Mouse (Mus musculus) limb, embryonic 11.5 days (tissue): ENCODE measurements at regions not wholly inside any gene's neighbourhood (a gene's known extent, or its start where the extent isn't known, plus 50 kb on each side); places are given as distances from the start of the nearest gene placed in this dataset.
A peak's percentile ranks its signal among the peaks of the same experiment; 100 is the strongest.

Experiments
- ATAC-seq: fragments of 200-750 bp; cut with Nextera tagmentation; 2 replicates; pipeline ENCODE4 v1.8.0; 2017; ENCODE audit warnings: low read depth; ENCODE audit not compliant: insufficient number of reproducible peaks, low FRiP score, low TSS enrichment
- DNase-seq: peaks from one replicate; pipeline ENCODE4 v3.0.0-alpha.2; 2015; ENCODE audit warnings: low spot score
- H3K27ac ChIP-seq: fragments of 300-500 bp; sonication (generic); replicated peaks from 2 replicates; pipeline ENCODE4 v1.5.1; 2014; ENCODE audit warnings: low read depth, mild to moderate bottlenecking, low read length
- H3K27me3 ChIP-seq: fragments of 300-500 bp; sonication (generic); 2 replicates; pipeline ENCODE4 v1.6.1; 2014; ENCODE audit warnings: mild to moderate bottlenecking, low read length, mixed read lengths; ENCODE audit not compliant: control insufficient read depth, insufficient read depth
- H3K36me3 ChIP-seq: fragments of 300-500 bp; sonication (generic); 2 replicates; pipeline ENCODE4 v1.6.1; 2014; ENCODE audit warnings: mild to moderate bottlenecking, low read length, moderate library complexity, mixed read lengths; ENCODE audit not compliant: control insufficient read depth, insufficient read depth
- H3K4me1 ChIP-seq: fragments of 300-500 bp; sonication (generic); 2 replicates; pipeline ENCODE4 v1.6.1; 2014; ENCODE audit warnings: low read length, mixed read lengths; ENCODE audit not compliant: control insufficient read depth, insufficient read depth
- H3K4me2 ChIP-seq: fragments of 300-500 bp; sonication (generic); 2 replicates; pipeline ENCODE4 v1.6.1; 2014; ENCODE audit warnings: low read depth, mild to moderate bottlenecking, moderate library complexity; ENCODE audit not compliant: severe bottlenecking
- H3K4me3 ChIP-seq: fragments of 300-500 bp; sonication (generic); 2 replicates; pipeline ENCODE4 v1.5.1; 2014; ENCODE audit warnings: low read depth, low read length
- H3K9ac ChIP-seq: fragments of 300-500 bp; sonication (generic); 2 replicates; pipeline ENCODE4 v1.6.1; 2014; ENCODE audit warnings: mild to moderate bottlenecking, low read length
- H3K9me3 ChIP-seq: fragments of 300-500 bp; sonication (generic); 2 replicates; pipeline ENCODE4 v1.6.1; 2016; ENCODE audit warnings: low read length; ENCODE audit not compliant: control insufficient read depth
- WGBS: fragments of 180-500 bp; shearing (Covaris S2); extraction: QIAGEN DNeasy Blood & Tissue Kit; methylation state at CpG from one replicate; pipeline ENCODE4 v1.1.7; 2014; 5-methylcytosine and 5-hydroxymethylcytosine counted together

DNA sequence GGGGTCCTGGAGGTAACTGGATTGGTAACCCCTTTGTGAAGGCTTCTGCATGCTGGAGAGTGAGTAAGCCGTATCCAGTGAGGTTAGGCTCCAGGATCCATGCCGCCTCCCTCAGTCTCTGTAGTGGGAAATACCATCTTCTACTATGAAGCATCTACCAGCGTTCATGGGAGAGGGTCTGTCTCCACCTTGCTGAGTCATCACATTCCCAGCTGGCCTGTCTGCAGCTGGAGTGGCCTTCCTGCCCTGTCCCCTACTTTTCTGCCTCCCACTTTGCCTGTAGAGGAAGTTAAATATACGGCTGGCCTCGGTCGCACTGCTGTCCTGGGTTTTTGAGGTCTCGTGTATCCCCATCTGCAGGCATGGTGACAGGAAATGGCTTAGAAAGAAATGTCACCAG is 78.0 kb upstream of the Sec14l1 start:
- no peaks in the 10 kb centered on the region for H3K36me3 ChIP-seq
- peaks cover 8% of the 10 kb centered on the region; the same call in 1 of the 2 replicates for H3K4me1 ChIP-seq
- H3K9me3 ChIP-seq = no peaks in the 10 kb centered on the region
- H3K27me3 ChIP-seq = no peaks in the 10 kb centered on the region
- no peak overlapping the region for H3K9ac ChIP-seq
- ATAC-seq = no peak
- H3K27ac ChIP-seq = no peak overlapping the region
- no peak overlapping the region for H3K4me3 ChIP-seq
- no peak for DNase-seq
- 54% methylated on average over 7 of the region's 7 CpGs for WGBS
- no peak overlapping the region for H3K4me2 ChIP-seq

- Histone ChIP-seq H3K9ac (no peak overlapping the region), H3K4me2 (no peak overlapping the region), H3K4me1 (peaks cover 11% of the 10 kb centered on the region; the same call in 1 of the 2 replicates), H3K36me3 (no peaks in the 10 kb centered on the region), H3K9me3 (no peaks in the 10 kb centered on the region), H3K27me3 (no peaks in the 10 kb centered on the region), H3K4me3 (no peak overlapping the region), H3K27ac (no peak overlapping the region)
- no peak for ATAC-seq
- peak; percentile 57 for DNase-seq
- WGBS = 34% methylated on average over 20 of the region's 20 CpGs
These were observed 76.5 kb upstream of the Sec14l1 start for GRCm38 (mm10) chr11:117038282-117039106.

- no peak overlapping the region for H3K4me3 ChIP-seq
- ATAC-seq (no peak), DNase-seq (no peak)
- H3K4me2 ChIP-seq = no peak overlapping the region
- H3K4me1 ChIP-seq = peaks cover 13% of the 10 kb centered on the region; the same call in 1 of the 2 replicates
- no peak overlapping the region for H3K27ac ChIP-seq
- H3K27me3 ChIP-seq = no peaks in the 10 kb centered on the region
- H3K9me3 ChIP-seq = no peaks in the 10 kb centered on the region
- H3K9ac ChIP-seq = no peak overlapping the region
- H3K36me3 ChIP-seq = no peaks in the 10 kb centered on the region
- 8% methylated on average over 4 of the region's 4 CpGs for WGBS
These were observed 74.1 kb upstream of the Sec14l1 start for GRCm38 (mm10) chr11:117040829-117041228.

- WGBS = 89% methylated on average over 5 of the region's 5 CpGs
- Histone ChIP-seq H3K36me3 (no peaks in the 10 kb centered on the region), H3K4me2 (no peak overlapping the region), H3K4me1 (0 out of 2 replicates have a peak, but pooled peaks cover 5% of the 10 kb centered on the region), H3K27ac (no peak overlapping the region), H3K9me3 (no peaks in the 10 kb centered on the region), H3K9ac (no peak overlapping the region), H3K4me3 (no peak overlapping the region), H3K27me3 (no peaks in the 10 kb centered on the region)
- ATAC-seq (no peak), DNase-seq (no peak)
These were observed 72.6 kb upstream of the Sec14l1 start for GRCm38 (mm10) chr11:117042336-117042735.

DNA sequence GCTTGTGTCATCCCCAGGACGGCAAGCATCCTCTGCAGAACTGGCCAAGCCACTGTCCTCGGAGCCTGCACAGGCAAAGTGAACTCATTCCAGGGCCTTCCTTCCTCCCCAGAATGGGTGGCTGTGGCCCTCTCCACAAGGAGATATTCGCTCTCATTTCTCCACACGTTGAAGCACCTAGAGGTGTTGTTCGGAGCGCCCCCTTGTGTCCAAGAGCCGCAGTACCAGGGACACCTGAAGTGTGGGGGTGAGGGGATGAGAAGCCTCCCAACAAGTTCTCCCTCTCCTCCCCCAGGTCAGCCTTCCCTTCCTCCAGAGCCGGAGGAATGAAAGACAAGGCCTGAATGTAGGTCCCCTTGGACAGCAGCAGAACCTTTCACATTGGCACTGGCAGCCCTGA is 71.4 kb upstream of the Sec14l1 start:
- H3K9me3 ChIP-seq = no peaks in the 10 kb centered on the region
- H3K27me3 ChIP-seq = no peaks in the 10 kb centered on the region
- H3K4me3 ChIP-seq = no peak overlapping the region
- H3K36me3 ChIP-seq = no peaks in the 10 kb centered on the region
- no peak overlapping the region for H3K4me2 ChIP-seq
- 0 out of 2 replicates have a peak, but pooled peaks cover 5% of the 10 kb centered on the region for H3K4me1 ChIP-seq
- no peak overlapping the region for H3K27ac ChIP-seq
- H3K9ac ChIP-seq = no peak overlapping the region
- WGBS = 6% methylated on average over 8 of the region's 8 CpGs
- no peak for ATAC-seq
- DNase-seq = peak; percentile 84

GRCm38 (mm10) chr11:117044731-117045130 is 70.2 kb upstream of the Sec14l1 start:
- Histone ChIP-seq H3K4me3 (no peak overlapping the region), H3K4me1 (0 out of 2 replicates have a peak, but pooled peaks cover 5% of the 10 kb centered on the region), H3K4me2 (no peak overlapping the region)

DNA sequence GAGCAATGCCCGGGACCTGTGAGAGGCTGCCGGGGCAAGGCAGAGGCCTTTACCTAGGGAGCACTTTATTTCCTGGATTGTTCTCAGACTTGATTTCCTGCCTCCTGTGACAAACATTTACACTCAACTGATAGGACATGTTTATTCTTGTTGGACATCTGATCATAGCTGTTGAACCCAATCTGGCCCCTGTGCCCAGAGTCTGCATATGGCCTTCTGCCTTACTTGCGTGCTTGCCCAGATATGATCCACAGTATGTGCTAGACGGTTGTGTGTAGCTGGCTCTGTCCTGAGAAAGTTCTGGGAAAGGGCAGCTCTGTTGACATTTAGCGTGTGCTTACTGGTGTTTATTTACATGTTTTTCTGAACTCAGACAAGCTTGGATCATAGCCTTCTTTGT is 68.3 kb upstream of the Sec14l1 start:
- no peaks in the 10 kb centered on the region for H3K36me3 ChIP-seq
- 93% methylated on average over 5 of the region's 5 CpGs for WGBS

More at GRCm38 (mm10) chr11:117044731-117045130, 70.2 kb upstream of the Sec14l1 start:
- H3K36me3 ChIP-seq = no peaks in the 10 kb centered on the region
- WGBS = 71% methylated on average over 1 of the region's 1 CpGs
- H3K27me3 ChIP-seq = no peaks in the 10 kb centered on the region
- no peak overlapping the region for H3K9ac ChIP-seq
- H3K9me3 ChIP-seq = no peaks in the 10 kb centered on the region
- DNase-seq = no peak
- H3K27ac ChIP-seq = no peak overlapping the region
- no peak for ATAC-seq

GRCm38 (mm10) chr11:117047172-117047950 is 67.6 kb upstream of the Sec14l1 start:
- Histone ChIP-seq H3K9ac (no peak overlapping the region), H3K4me3 (no peak overlapping the region), H3K9me3 (no peaks in the 10 kb centered on the region), H3K4me1 (0 out of 2 replicates have a peak, but pooled peaks cover 5% of the 10 kb centered on the region), H3K27ac (no peak overlapping the region), H3K36me3 (no peaks in the 10 kb centered on the region), H3K4me2 (no peak overlapping the region), H3K27me3 (no peaks in the 10 kb centered on the region)
- 40% methylated on average over 22 of the region's 22 CpGs for WGBS
- ATAC-seq = no peak
- DNase-seq = no peak

More for the DNA sequence above, 68.3 kb upstream of the Sec14l1 start:
- Histone ChIP-seq H3K9ac (no peak overlapping the region), H3K27me3 (no peaks in the 10 kb centered on the region), H3K4me2 (no peak overlapping the region), H3K4me1 (0 out of 2 replicates have a peak, but pooled peaks cover 5% of the 10 kb centered on the region), H3K9me3 (no peaks in the 10 kb centered on the region), H3K27ac (no peak overlapping the region), H3K4me3 (no peak overlapping the region)
- DNase-seq (no peak), ATAC-seq (no peak)
